Mouse (Mus musculus) stomach, postnatal 0 days (tissue): Measurements from ENCODE around the gene Azi2.

Experiments used
- CTCF ChIP-seq: IDR thresholded peaks from 2 replicates; pipeline ENCODE4 v1.5.1; 2016; ENCODE audit warnings: antibody characterized with exemption, low read depth, mild to moderate bottlenecking, moderate library complexity
- EP300 ChIP-seq: optimal IDR thresholded peaks from 2 replicates; pipeline ENCODE3; 2016; ENCODE audit warnings: antibody characterized with exemption

DNA sequence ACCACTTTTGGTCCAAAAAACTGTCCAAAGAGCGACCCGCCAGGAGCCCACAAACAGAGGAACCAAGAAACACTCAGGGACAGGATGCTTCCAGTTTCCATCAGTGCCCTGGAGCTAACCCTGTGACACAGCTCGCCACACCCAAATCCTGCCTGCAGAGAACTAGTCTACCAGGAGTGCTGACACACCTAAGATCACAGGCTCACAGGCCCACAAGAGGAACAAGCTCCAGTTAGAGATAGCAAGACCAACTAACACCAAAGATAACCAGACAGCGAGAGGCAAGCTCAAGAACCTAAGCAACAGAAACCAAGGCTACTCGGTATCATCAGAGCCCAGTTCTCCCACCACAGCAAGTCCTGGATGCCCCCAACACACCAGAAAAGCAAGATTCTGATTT lies 43.7 kb upstream of the Azi2 start:
- no peak for TF ChIP-seq CTCF
- TF ChIP-seq EP300 = no peak
